Mouse (Mus musculus): ENCODE measurements around the gene Fbxw17. TPM values are rescaled to one million over a fixed set of nuclear protein-coding genes. Genes with fewer than 3 reads are reported as not detected.
"Not testable (repeated sequence)": the region's sequence is repeated elsewhere in the genome, so short reads cannot be mapped to it uniquely, and the experiment has no call there.

Gene Fbxw17
- 29.8 and 31.7 TPM in 2 replicates for polyA plus RNA-seq (2016; fragmentation: Nextera tagmentation; extraction: Ambion mirVana)

GRCm38 (mm10) chr13:50417389-50418183 lies at the start of gene Fbxw17:
Gene Fbxw17 (plus strand): TSS chr13:50417864.
- no peaks in the 10 kb centered on the region for H3K27me3 ChIP-seq (replicated peaks)
- WGBS: 12% methylated on average over 35 of the region's 35 CpGs
- H3K4me2 ChIP-seq (replicated peaks): peak within 1 kb of the TSS; percentile 78
- H3K4me3 ChIP-seq: peak within 1 kb of the TSS; percentile 77
- H3K4me1 ChIP-seq: peaks cover 4% of the 10 kb centered on the region
- peak within 1 kb of the TSS; percentile 84 for H3K9ac ChIP-seq
- H3K27ac ChIP-seq: no peak within 1 kb of the TSS
- ATAC-seq (ENCODE audit: low FRiP score, low read depth): peak; percentile 98
- H3K36me3 ChIP-seq: peaks cover 13% of the 10 kb centered on the region
- H3K9me3 ChIP-seq: no peaks in the 10 kb centered on the region

- WGBS: 81% methylated on average over 5 of the region's 5 CpGs
- not testable (repeated sequence) for ATAC-seq (ENCODE audit: low FRiP score, low read depth); H3K36me3 ChIP-seq; H3K4me2 ChIP-seq (replicated peaks); H3K9me3 ChIP-seq; H3K4me3 ChIP-seq; H3K4me1 ChIP-seq; H3K27me3 ChIP-seq (replicated peaks); H3K27ac ChIP-seq; H3K9ac ChIP-seq
Observed at GRCm38 (mm10) chr13:50372934-50373705, 44.5 kb upstream of the Fbxw17 start.

GRCm38 (mm10) chr13:50389146-50389545 lies 28.5 kb upstream of the Fbxw17 start:
- not testable (repeated sequence) for ATAC-seq (ENCODE audit: low FRiP score, low read depth); H3K9ac ChIP-seq

GRCm38 (mm10) chr13:50418421-50418820 lies 757 bp downstream of the Fbxw17 start:
- no peak overlapping the region for H3K27ac ChIP-seq
- no peak for ATAC-seq (ENCODE audit: low FRiP score, low read depth)
- H3K9me3 ChIP-seq: no peaks in the 10 kb centered on the region
- H3K36me3 ChIP-seq: peaks cover 21% of the 10 kb centered on the region
- H3K27me3 ChIP-seq (replicated peaks): no peaks in the 10 kb centered on the region
- peak overlapping the region; percentile 78 for H3K4me2 ChIP-seq (replicated peaks)
- peaks cover 4% of the 10 kb centered on the region for H3K4me1 ChIP-seq
- H3K4me3 ChIP-seq: peak overlapping the region; percentile 77
- WGBS: 54% methylated on average over 3 of the region's 3 CpGs
- peak overlapping the region; percentile 84; the same call in 1 of the 2 replicates for H3K9ac ChIP-seq

More at GRCm38 (mm10) chr13:50389146-50389545, 28.5 kb upstream of the Fbxw17 start:
- H3K27ac ChIP-seq; H3K4me3 ChIP-seq; H3K36me3 ChIP-seq; H3K27me3 ChIP-seq (replicated peaks); H3K4me2 ChIP-seq (replicated peaks); H3K4me1 ChIP-seq; H3K9me3 ChIP-seq: not testable (repeated sequence)

GRCm38 (mm10) chr13:50423625-50424209 lies 6.1 kb downstream of the Fbxw17 start:
- no peak overlapping the region for H3K4me3 ChIP-seq
- no peaks in the 10 kb centered on the region for H3K9me3 ChIP-seq
- H3K27me3 ChIP-seq (replicated peaks): no peaks in the 10 kb centered on the region
- peaks cover 72% of the 10 kb centered on the region for H3K36me3 ChIP-seq
- no peaks in the 10 kb centered on the region; the same call in 1 of the 2 replicates for H3K4me1 ChIP-seq
- WGBS: 86% methylated on average over 8 of the region's 8 CpGs
- H3K9ac ChIP-seq: no peak overlapping the region
- no peak overlapping the region for H3K27ac ChIP-seq
- no peak overlapping the region for H3K4me2 ChIP-seq (replicated peaks)
- no peak for ATAC-seq (ENCODE audit: low FRiP score, low read depth)

GRCm38 (mm10) chr13:50424517-50424916 lies 6.9 kb downstream of the Fbxw17 start:
- Histone ChIP-seq H3K9me3 (no peaks in the 10 kb centered on the region), H3K9ac (no peak overlapping the region), H3K4me2 (replicated peaks) (no peak overlapping the region), H3K27me3 (replicated peaks) (no peaks in the 10 kb centered on the region), H3K36me3 (peaks cover 80% of the 10 kb centered on the region), H3K4me3 (no peak overlapping the region), H3K27ac (no peak overlapping the region), H3K4me1 (no peaks in the 10 kb centered on the region)
- 87% methylated on average over 2 of the region's 2 CpGs for WGBS
- ATAC-seq (ENCODE audit: low FRiP score, low read depth): no peak

GRCm38 (mm10) chr13:50426686-50427085 lies 9.0 kb downstream of the Fbxw17 start:
- H3K27me3 ChIP-seq (replicated peaks): no peaks in the 10 kb centered on the region
- no peaks in the 10 kb centered on the region for H3K9me3 ChIP-seq
- H3K9ac ChIP-seq: no peak overlapping the region
- WGBS: 95% methylated on average over 4 of the region's 4 CpGs
- H3K4me2 ChIP-seq (replicated peaks): no peak overlapping the region
- ATAC-seq (ENCODE audit: low FRiP score, low read depth): no peak
- no peak overlapping the region for H3K27ac ChIP-seq
- peaks cover 89% of the 10 kb centered on the region for H3K36me3 ChIP-seq
- no peaks in the 10 kb centered on the region for H3K4me1 ChIP-seq
- no peak overlapping the region for H3K4me3 ChIP-seq

GRCm38 (mm10) chr13:50443812-50444211 lies 26.1 kb downstream of the Fbxw17 start, which contains the start of gene Gm47429:
Gene Gm47429 (minus strand): TSS chr13:50443912.
- no peak within 1 kb of the TSS for H3K4me2 ChIP-seq (replicated peaks)

GRCm38 (mm10) chr13:50445261-50445660 lies 27.6 kb downstream of the Fbxw17 start:
- H3K27me3 ChIP-seq (replicated peaks): no peaks in the 10 kb centered on the region
- H3K4me1 ChIP-seq: no peaks in the 10 kb centered on the region
- H3K4me2 ChIP-seq (replicated peaks): no peak overlapping the region
- no peak overlapping the region for H3K9ac ChIP-seq
- no peak for ATAC-seq (ENCODE audit: low FRiP score, low read depth)
- no peaks in the 10 kb centered on the region for H3K36me3 ChIP-seq
- WGBS: 61% methylated on average over 4 of the region's 4 CpGs
- H3K27ac ChIP-seq: no peak overlapping the region
- no peak overlapping the region for H3K4me3 ChIP-seq
- no peaks in the 10 kb centered on the region for H3K9me3 ChIP-seq

More at GRCm38 (mm10) chr13:50443812-50444211, 26.1 kb downstream of the Fbxw17 start, which contains the start of gene Gm47429:
- Histone ChIP-seq H3K27ac (no peak within 1 kb of the TSS), H3K9ac (no peak within 1 kb of the TSS), H3K36me3 (no peaks in the 10 kb centered on the region), H3K9me3 (no peaks in the 10 kb centered on the region), H3K27me3 (replicated peaks) (no peaks in the 10 kb centered on the region), H3K4me3 (no peak within 1 kb of the TSS), H3K4me1 (no peaks in the 10 kb centered on the region)
- ATAC-seq (ENCODE audit: low FRiP score, low read depth): no peak
- 88% methylated on average over 2 of the region's 2 CpGs for WGBS

- not testable (repeated sequence) for H3K4me2 ChIP-seq (replicated peaks); H3K9ac ChIP-seq; ATAC-seq (ENCODE audit: low FRiP score, low read depth); H3K4me3 ChIP-seq; H3K27ac ChIP-seq; H3K4me1 ChIP-seq; H3K9me3 ChIP-seq; H3K36me3 ChIP-seq; H3K27me3 ChIP-seq (replicated peaks)
- WGBS: 82% methylated on average over 9 of the region's 9 CpGs
Observed at GRCm38 (mm10) chr13:50452266-50452665, 34.6 kb downstream of the Fbxw17 start.

- Histone ChIP-seq H3K27ac (no peak overlapping the region), H3K4me3 (no peak overlapping the region), H3K4me1 (no peaks in the 10 kb centered on the region), H3K9me3 (no peaks in the 10 kb centered on the region), H3K36me3 (no peaks in the 10 kb centered on the region), H3K4me2 (replicated peaks) (no peak overlapping the region), H3K9ac (no peak overlapping the region), H3K27me3 (replicated peaks) (no peaks in the 10 kb centered on the region)
- no peak for ATAC-seq (ENCODE audit: low FRiP score, low read depth)
- 31% methylated on average over 4 of the region's 4 CpGs for WGBS
Observed at GRCm38 (mm10) chr13:50453426-50453825, 35.8 kb downstream of the Fbxw17 start.

- not testable (repeated sequence) for H3K9me3 ChIP-seq; H3K4me1 ChIP-seq; H3K27ac ChIP-seq; ATAC-seq (ENCODE audit: low FRiP score, low read depth); H3K27me3 ChIP-seq (replicated peaks); H3K4me3 ChIP-seq; H3K9ac ChIP-seq; H3K4me2 ChIP-seq (replicated peaks); H3K36me3 ChIP-seq
- 59% methylated on average over 2 of the region's 2 CpGs for WGBS
Observed at GRCm38 (mm10) chr13:50460433-50460832, 42.8 kb downstream of the Fbxw17 start.

All from neural tube, embryonic 12.5 days (tissue).